Mouse (Mus musculus) limb, embryonic 11.5 days (tissue): Measurements from ENCODE around the gene Mrps27. TPM values are rescaled to one million over a fixed set of nuclear protein-coding genes. Genes with fewer than 3 reads are reported as not detected.

Experiments used
- ATAC-seq: fragments of 200-750 bp; cut with Nextera tagmentation; 2 replicates; pipeline ENCODE4 v1.8.0; 2017; ENCODE audit warnings: low read depth; ENCODE audit not compliant: insufficient number of reproducible peaks, low FRiP score, low TSS enrichment
- DNase-seq: peaks from one replicate; pipeline ENCODE4 v3.0.0-alpha.2; 2015; ENCODE audit warnings: low spot score
- H3K27ac ChIP-seq: fragments of 300-500 bp; sonication (generic); replicated peaks from 2 replicates; pipeline ENCODE4 v1.5.1; 2014; ENCODE audit warnings: low read depth, mild to moderate bottlenecking, low read length
- H3K27me3 ChIP-seq: fragments of 300-500 bp; sonication (generic); 2 replicates; pipeline ENCODE4 v1.6.1; 2014; ENCODE audit warnings: mild to moderate bottlenecking, low read length, mixed read lengths; ENCODE audit not compliant: control insufficient read depth, insufficient read depth
- H3K36me3 ChIP-seq: fragments of 300-500 bp; sonication (generic); 2 replicates; pipeline ENCODE4 v1.6.1; 2014; ENCODE audit warnings: mild to moderate bottlenecking, low read length, moderate library complexity, mixed read lengths; ENCODE audit not compliant: control insufficient read depth, insufficient read depth
- H3K4me1 ChIP-seq: fragments of 300-500 bp; sonication (generic); 2 replicates; pipeline ENCODE4 v1.6.1; 2014; ENCODE audit warnings: low read length, mixed read lengths; ENCODE audit not compliant: control insufficient read depth, insufficient read depth
- H3K4me2 ChIP-seq: fragments of 300-500 bp; sonication (generic); 2 replicates; pipeline ENCODE4 v1.6.1; 2014; ENCODE audit warnings: low read depth, mild to moderate bottlenecking, moderate library complexity; ENCODE audit not compliant: severe bottlenecking
- H3K4me3 ChIP-seq: fragments of 300-500 bp; sonication (generic); 2 replicates; pipeline ENCODE4 v1.5.1; 2014; ENCODE audit warnings: low read depth, low read length
- H3K9ac ChIP-seq: fragments of 300-500 bp; sonication (generic); 2 replicates; pipeline ENCODE4 v1.6.1; 2014; ENCODE audit warnings: mild to moderate bottlenecking, low read length
- H3K9me3 ChIP-seq: fragments of 300-500 bp; sonication (generic); 2 replicates; pipeline ENCODE4 v1.6.1; 2016; ENCODE audit warnings: low read length; ENCODE audit not compliant: control insufficient read depth
- WGBS: fragments of 180-500 bp; shearing (Covaris S2); extraction: QIAGEN DNeasy Blood & Tissue Kit; methylation state at CpG from one replicate; pipeline ENCODE4 v1.1.7; 2014; 5-methylcytosine and 5-hydroxymethylcytosine counted together
- polyA plus RNA-seq: library from polyadenylated mRNA; unstranded; fragments of >200 nt; fragmentation: Nextera tagmentation; extraction: Ambion mirVana; gene quantifications from 2 replicates; pipeline ENCODE4 v1.2.1, GENCODE M21; 2014

Mrps27 gene
- polyA plus RNA-seq, 1 experiment from 2014 or later, result 76.4 TPM

GRCm38 (mm10) chr13:99371285-99371684, 26.7 kb downstream of the Mrps27 start:
- Histone ChIP-seq H3K4me3 (no peak overlapping the region), H3K27me3 (no peaks in the 10 kb centered on the region), H3K9ac (no peak overlapping the region), H3K4me1 (peaks cover 3% of the 10 kb centered on the region; the same call in 1 of the 2 replicates), H3K27ac (no peak overlapping the region), H3K36me3 (0 out of 2 replicates have a peak, but pooled peaks cover 2% of the 10 kb centered on the region), H3K4me2 (no peak overlapping the region), H3K9me3 (no peaks in the 10 kb centered on the region)
- ATAC-seq, result no peak
- DNase-seq, result no peak
- WGBS, result 96% methylated on average over 5 of the region's 5 CpGs

- WGBS, result 69% methylated on average over 7 of the region's 7 CpGs
- DNase-seq, result no peak
- Histone ChIP-seq H3K4me2 (no peak overlapping the region), H3K4me3 (no peak overlapping the region), H3K27me3 (no peaks in the 10 kb centered on the region), H3K9ac (no peak overlapping the region), H3K27ac (no peak overlapping the region), H3K9me3 (no peaks in the 10 kb centered on the region), H3K36me3 (0 out of 2 replicates have a peak, but pooled peaks cover 2% of the 10 kb centered on the region), H3K4me1 (peaks cover 3% of the 10 kb centered on the region; the same call in 1 of the 2 replicates)
- no peak for ATAC-seq
Measured at GRCm38 (mm10) chr13:99373684-99374083, 29.1 kb downstream of the Mrps27 start.

GRCm38 (mm10) chr13:99374191-99374590, 29.6 kb downstream of the Mrps27 start:
- 43% methylated on average over 4 of the region's 4 CpGs for WGBS
- ATAC-seq, result no peak
- Histone ChIP-seq H3K9me3 (no peaks in the 10 kb centered on the region), H3K4me3 (no peak overlapping the region), H3K27ac (no peak overlapping the region), H3K9ac (no peak overlapping the region), H3K27me3 (no peaks in the 10 kb centered on the region), H3K4me2 (no peak overlapping the region), H3K36me3 (0 out of 2 replicates have a peak, but pooled peaks cover 2% of the 10 kb centered on the region), H3K4me1 (peaks cover 3% of the 10 kb centered on the region; the same call in 1 of the 2 replicates)
- DNase-seq, result no peak

GRCm38 (mm10) chr13:99375550-99375949, 31.0 kb downstream of the Mrps27 start:
- WGBS, result 43% methylated on average over 6 of the region's 6 CpGs
- peak; percentile 92 for DNase-seq

GRCm38 (mm10) chr13:99377055-99377454, 32.5 kb downstream of the Mrps27 start:
- ATAC-seq (no peak), DNase-seq (no peak)
- Histone ChIP-seq H3K4me2 (no peak overlapping the region), H3K36me3 (no peaks in the 10 kb centered on the region), H3K9me3 (no peaks in the 10 kb centered on the region), H3K4me1 (peaks cover 3% of the 10 kb centered on the region; the same call in 1 of the 2 replicates), H3K27me3 (no peaks in the 10 kb centered on the region), H3K4me3 (no peak overlapping the region), H3K9ac (no peak overlapping the region), H3K27ac (no peak overlapping the region)
- 95% methylated on average over 6 of the region's 6 CpGs for WGBS

More at GRCm38 (mm10) chr13:99375550-99375949, 31.0 kb downstream of the Mrps27 start:
- H3K4me3 ChIP-seq, result no peak overlapping the region
- H3K4me2 ChIP-seq, result no peak overlapping the region
- H3K36me3 ChIP-seq, result no peaks in the 10 kb centered on the region
- no peaks in the 10 kb centered on the region for H3K27me3 ChIP-seq
- H3K27ac ChIP-seq, result no peak overlapping the region
- H3K4me1 ChIP-seq, result peaks cover 3% of the 10 kb centered on the region; the same call in 1 of the 2 replicates
- no peaks in the 10 kb centered on the region for H3K9me3 ChIP-seq
- no peak overlapping the region for H3K9ac ChIP-seq
- ATAC-seq, result no peak

GRCm38 (mm10) chr13:99378223-99378622, 33.6 kb downstream of the Mrps27 start:
- H3K9ac ChIP-seq, result no peak overlapping the region
- no peak for ATAC-seq
- 95% methylated on average over 1 of the region's 1 CpGs for WGBS
- no peak overlapping the region for H3K4me2 ChIP-seq
- H3K27ac ChIP-seq, result no peak overlapping the region
- DNase-seq, result no peak
- H3K27me3 ChIP-seq, result no peaks in the 10 kb centered on the region
- H3K9me3 ChIP-seq, result no peaks in the 10 kb centered on the region
- no peaks in the 10 kb centered on the region for H3K36me3 ChIP-seq
- peaks cover 3% of the 10 kb centered on the region; the same call in 1 of the 2 replicates for H3K4me1 ChIP-seq
- H3K4me3 ChIP-seq, result no peak overlapping the region

- no peak overlapping the region for H3K4me3 ChIP-seq
- H3K9me3 ChIP-seq, result no peaks in the 10 kb centered on the region
- no peak overlapping the region for H3K4me2 ChIP-seq
- ATAC-seq (no peak), DNase-seq (no peak)
- H3K4me1 ChIP-seq, result no peaks in the 10 kb centered on the region
- no peaks in the 10 kb centered on the region; the same call in 1 of the 2 replicates for H3K36me3 ChIP-seq
- H3K27me3 ChIP-seq, result no peaks in the 10 kb centered on the region
- no peak overlapping the region for H3K27ac ChIP-seq
- WGBS, result 66% methylated on average over 6 of the region's 6 CpGs
- no peak overlapping the region for H3K9ac ChIP-seq
Measured at GRCm38 (mm10) chr13:99382373-99382772, 37.8 kb downstream of the Mrps27 start.

- Histone ChIP-seq H3K9me3 (no peaks in the 10 kb centered on the region), H3K4me2 (no peak overlapping the region), H3K9ac (no peak overlapping the region), H3K27me3 (no peaks in the 10 kb centered on the region), H3K4me1 (no peaks in the 10 kb centered on the region), H3K36me3 (no peaks in the 10 kb centered on the region; the same call in 1 of the 2 replicates), H3K4me3 (no peak overlapping the region), H3K27ac (no peak overlapping the region)
- no peak for ATAC-seq
- no peak for DNase-seq
- 83% methylated on average over 7 of the region's 7 CpGs for WGBS
Measured at GRCm38 (mm10) chr13:99384555-99385203, 40.1 kb downstream of the Mrps27 start.
